Mouse (Mus musculus) layer of hippocampus, adult 9-10 months (tissue): ENCODE measurements at regions not wholly inside any gene's neighbourhood (a gene's known extent, or its start where the extent isn't known, plus 50 kb on each side); places are given as distances from the start of the nearest gene placed in this dataset.
A peak's percentile ranks its signal among the peaks of the same experiment; 100 is the strongest.
"Not testable (repeated sequence)": the region's sequence is repeated elsewhere in the genome, so short reads cannot be mapped to it uniquely, and the experiment has no call there.

Experiments used
- DNase-seq: peaks from one replicate; pipeline ENCODE4 v3.0.0; 2022; ENCODE audit warnings: low spot score

- peak; percentile 5 for DNase-seq
These were observed 89.7 kb upstream of the Mageb16 start for GRCm38 (mm10) chrX:79760887-79761286.

- DNase-seq: not testable (repeated sequence)
These were observed 87.4 kb upstream of the Mageb16 start for GRCm38 (mm10) chrX:79758596-79758995.
